Mouse (Mus musculus) brain, embryonic 14.5 days (tissue): ENCODE results near the gene Zfp518b.
A peak's percentile ranks its signal among the peaks of the same experiment; 100 is the strongest.

Source experiments
- CTCF ChIP-seq: fragments of 200-500 bp; IDR thresholded peaks from 2 replicates; pipeline ENCODE4 v1.5.1; 2012; ENCODE audit warnings: inconsistent platforms, mild to moderate bottlenecking, moderate library complexity, borderline replicate concordance; ENCODE audit not compliant: insufficient read depth, insufficient read length; ENCODE audit errors: extremely low read depth
- POLR2A ChIP-seq: fragments of 200-500 bp; IDR thresholded peaks from 2 replicates; pipeline ENCODE4 v1.6.1; 2012; ENCODE audit warnings: mild to moderate bottlenecking, inconsistent platforms, borderline replicate concordance; ENCODE audit not compliant: poor library complexity, insufficient read depth, insufficient read length, severe bottlenecking; ENCODE audit errors: extremely low read depth

DNA sequence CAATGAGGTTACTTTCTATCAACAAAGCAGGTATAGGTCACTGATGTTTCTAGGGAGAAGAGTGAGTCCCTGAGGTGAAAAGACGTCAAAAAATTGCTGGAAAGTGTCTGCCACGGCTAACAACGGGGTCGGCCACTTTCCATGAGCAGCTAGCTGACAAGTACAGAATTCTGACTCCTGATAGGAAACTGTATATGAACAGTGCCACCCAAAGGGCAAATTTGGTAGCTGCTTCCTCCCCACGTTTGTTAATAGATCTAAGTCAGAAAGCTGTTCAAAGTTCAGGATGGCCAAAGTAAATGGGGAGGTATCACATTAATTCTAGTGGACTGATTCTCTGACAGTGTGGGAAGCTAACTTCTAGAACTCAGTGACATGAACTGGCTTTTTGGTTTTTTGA, 63.8 kb downstream of the Zfp518b start:
- TF ChIP-seq CTCF (peak; percentile 44; the same call in 1 of the 2 replicates), POLR2A (no peak)
